13 mouse cellular contexts compared by ENCODE assay signal in the genomic region with DNA sequence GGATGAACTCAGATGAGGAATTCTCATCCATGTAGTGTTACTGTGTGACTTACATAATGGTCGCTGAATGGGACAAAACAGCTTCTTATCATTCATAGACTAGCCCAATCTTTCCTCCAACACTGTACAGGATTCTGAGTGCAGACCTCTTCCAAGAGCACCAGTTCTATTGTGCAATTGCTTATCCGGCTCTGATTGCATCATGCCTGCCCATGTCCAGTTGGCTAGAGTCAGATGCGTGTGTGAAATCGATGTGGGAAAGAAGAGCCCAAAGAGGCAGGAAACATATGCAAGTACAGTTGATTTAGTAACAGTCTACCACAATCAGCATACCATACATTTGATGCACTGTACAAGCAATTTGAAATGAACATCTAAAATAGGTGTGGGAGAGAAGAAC.
A peak's percentile ranks its signal among the peaks of the same experiment; 100 is the strongest.
DNase-seq lines count a peak whose midpoint lies in the region; ATAC-seq lines count a peak whose summit lies in the region.
"Had no signal": no experiment of that assay in that cellular context is flagged by ENCODE, and none has a peak within 500 bp of the region (broad histone marks: within the 10 kb centered on the region; RNA-seq: fewer than 3 reads in every experiment).

No protein-coding gene starts in this region.

- H3K4me2 ChIP-seq in liver, embryonic 13.5 days = no peak overlapping the region
- H3K4me2 ChIP-seq: hindbrain, embryonic 15.5 days; limb, embryonic 13.5 days had no signal

- ATAC-seq in liver, embryonic 13.5 days (ENCODE audit: low read depth) = peak; percentile 65; the same call in 1 of the 2 replicates
- peak; percentile 97 for ATAC-seq in megakaryocyte, adult 5-6 weeks (ENCODE audit: poor library complexity, severe bottlenecking)

- no peak overlapping the region for H3K4me3 ChIP-seq in liver, embryonic 13.5 days (replicated peaks)
- no peak overlapping the region for H3K4me3 ChIP-seq in limb, embryonic 10.5 days
- H3K4me3 ChIP-seq: forebrain, embryonic 10.5 days; hindbrain, embryonic 15.5 days; limb, embryonic 13.5 days had no signal

- H3K9me3 ChIP-seq in liver, embryonic 13.5 days (replicated peaks) = no peaks in the 10 kb centered on the region
- H3K9me3 ChIP-seq in limb, embryonic 10.5 days (replicated peaks) = no peaks in the 10 kb centered on the region
- H3K9me3 ChIP-seq: forebrain, embryonic 10.5 days; hindbrain, embryonic 15.5 days; limb, embryonic 13.5 days had no signal

- no peak overlapping the region for H3K9ac ChIP-seq in liver, embryonic 13.5 days
- H3K9ac ChIP-seq: hindbrain, embryonic 15.5 days; limb, embryonic 13.5 days had no signal

- peak; percentile 62 for DNase-seq in gastrocnemius, postnatal 25 days
- DNase-seq in gastrocnemius, postnatal 14 days = no peak
- peak; percentile 51 to 68 for DNase-seq in adrenal gland, postnatal 36 days
- DNase-seq in liver, embryonic 13.5 days = no peak
- DNase-seq in spleen, adult 12 weeks (ENCODE audit: low spot score) = no peak
- no peak for DNase-seq in limb, embryonic 10.5 days (ENCODE audit: low spot score)
- DNase-seq in thymus, postnatal 10 days (ENCODE audit: low spot score in 2 of 2) = no peak
- DNase-seq: right cerebral cortex, postnatal 4 days had no signal

- no peaks in the 10 kb centered on the region for H3K27me3 ChIP-seq in liver, embryonic 13.5 days
- H3K27me3 ChIP-seq in limb, embryonic 10.5 days (ENCODE audit: low read depth, poor library complexity, severe bottlenecking) = no peaks in the 10 kb centered on the region
- H3K27me3 ChIP-seq: CH12.LX; hindbrain, embryonic 15.5 days; limb, embryonic 13.5 days had no signal

- H3K27ac ChIP-seq in liver, embryonic 13.5 days = no peak overlapping the region
- H3K27ac ChIP-seq in limb, embryonic 10.5 days = no peak overlapping the region
- H3K27ac ChIP-seq: forebrain, embryonic 10.5 days; hindbrain, embryonic 15.5 days; limb, embryonic 13.5 days had no signal

- H3K4me1 ChIP-seq in liver, embryonic 13.5 days (replicated peaks) = no peaks in the 10 kb centered on the region
- no peaks in the 10 kb centered on the region for H3K4me1 ChIP-seq in limb, embryonic 10.5 days
- H3K4me1 ChIP-seq: forebrain, embryonic 10.5 days; hindbrain, embryonic 15.5 days; limb, embryonic 13.5 days had no signal

- intact Hi-C loops in gastrocnemius, postnatal 14 days (cut with DNase I; ENCODE audit: low total_unique reads) = no loop called here

- H3K36me3 ChIP-seq in liver, embryonic 13.5 days = no peaks in the 10 kb centered on the region
- no peaks in the 10 kb centered on the region for H3K36me3 ChIP-seq in limb, embryonic 10.5 days
- H3K36me3 ChIP-seq: forebrain, embryonic 10.5 days; hindbrain, embryonic 15.5 days; limb, embryonic 13.5 days had no signal

- 46% methylated on average over 4 of the region's 4 CpGs for WGBS in liver, embryonic 13.5 days (ENCODE audit: insufficient replicate concordance)
- WGBS in limb, embryonic 10.5 days = 95% methylated on average over 4 of the region's 4 CpGs

Comparison
In these comparisons a context has a peak if more than half of its experiments do, and no peak if none do; other contexts are left out.
1. DNase-seq: peak in gastrocnemius, postnatal 25 days (single experiment) and adrenal gland, postnatal 36 days (2 of 2); none in gastrocnemius, postnatal 14 days (single experiment), liver, embryonic 13.5 days (single experiment), spleen, adult 12 weeks (single experiment), limb, embryonic 10.5 days (single experiment) and thymus, postnatal 10 days (0 of 2).